Mouse (Mus musculus) hindbrain, embryonic 10.5 days (tissue): ENCODE results near the gene Suclg1. TPM values are rescaled to one million over a fixed set of nuclear protein-coding genes. Genes with fewer than 3 reads are reported as not detected.
A peak's percentile ranks its signal among the peaks of the same experiment; 100 is the strongest.

ENCODE experiments used
- DNase-seq: peaks from one replicate; pipeline ENCODE4 v3.0.0-alpha.2; 2017; ENCODE audit warnings: low spot score
- H3K27ac ChIP-seq: fragments of 300-500 bp; sonication (generic); 2 replicates; pipeline ENCODE4 v1.5.1; 2016; ENCODE audit warnings: mild to moderate bottlenecking, moderate library complexity
- H3K27me3 ChIP-seq: fragments of 300-500 bp; sonication (generic); 2 replicates; pipeline ENCODE4 v1.6.1; 2016; ENCODE audit warnings: mild to moderate bottlenecking; ENCODE audit not compliant: poor library complexity, insufficient read depth, severe bottlenecking
- H3K36me3 ChIP-seq: fragments of 300-500 bp; sonication (generic); 2 replicates; pipeline ENCODE4 v1.6.1; 2016; ENCODE audit warnings: mild to moderate bottlenecking, moderate library complexity
- H3K4me1 ChIP-seq: fragments of 300-500 bp; sonication (generic); replicated peaks from 2 replicates; pipeline ENCODE4 v1.6.1; 2016; ENCODE audit warnings: mild to moderate bottlenecking
- H3K4me3 ChIP-seq: fragments of 300-500 bp; sonication (generic); 2 replicates; pipeline ENCODE4 v1.5.1; 2016; ENCODE audit warnings: mild to moderate bottlenecking, moderate library complexity
- H3K9me3 ChIP-seq: fragments of 300-500 bp; sonication (generic); 2 replicates; pipeline ENCODE4 v1.6.1; 2016; ENCODE audit warnings: mild to moderate bottlenecking, moderate library complexity
- WGBS: fragments of 180-500 bp; shearing (Covaris S2); methylation state at CpG from one replicate; pipeline ENCODE4 v1.1.7; 2016; 5-methylcytosine and 5-hydroxymethylcytosine counted together
- polyA plus RNA-seq: library from polyadenylated mRNA; unstranded; fragments of >200 nt; fragmentation: Nextera tagmentation; extraction: Ambion mirVana; gene quantifications from 2 replicates; pipeline ENCODE4 v1.2.1, GENCODE M21; 2016

The Suclg1 gene
- polyA plus RNA-seq, 1 experiment from 2014 or later: 179 TPM

- no peaks in the 10 kb centered on the region for H3K27me3 ChIP-seq
- H3K27ac ChIP-seq: no peak overlapping the region
- no peaks in the 10 kb centered on the region for H3K36me3 ChIP-seq
- H3K4me3 ChIP-seq: no peak overlapping the region
- H3K9me3 ChIP-seq: no peaks in the 10 kb centered on the region
- H3K4me1 ChIP-seq: no peaks in the 10 kb centered on the region
- 48% methylated on average over 4 of the region's 4 CpGs for WGBS
- peak; percentile 10 for DNase-seq
Observed at GRCm38 (mm10) chr6:73228408-73228807, 19.8 kb upstream of the Suclg1 start.

DNA sequence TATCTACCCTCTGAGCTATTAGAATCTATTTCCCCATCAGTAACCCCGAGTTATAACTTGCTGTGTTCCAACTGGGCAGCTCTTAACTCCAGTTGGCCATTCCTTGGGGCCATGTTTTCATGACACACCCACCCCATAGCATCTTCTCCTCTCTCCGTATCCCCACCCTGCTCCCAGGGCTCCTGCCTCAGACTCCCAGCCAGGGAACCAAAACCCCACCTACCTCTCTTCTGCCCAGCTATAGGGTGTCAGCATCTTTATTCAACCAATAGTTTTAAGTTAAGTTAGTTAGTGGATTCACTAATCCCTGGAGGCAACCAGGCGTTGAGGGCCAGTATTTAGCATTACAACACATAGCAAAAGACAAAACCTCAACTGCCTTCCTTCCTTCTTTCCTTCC is 19.3 kb upstream of the Suclg1 start:
- Histone ChIP-seq H3K36me3 (no peaks in the 10 kb centered on the region), H3K4me1 (no peaks in the 10 kb centered on the region), H3K27me3 (no peaks in the 10 kb centered on the region), H3K27ac (no peak overlapping the region), H3K4me3 (no peak overlapping the region), H3K9me3 (no peaks in the 10 kb centered on the region)
- 72% methylated on average over 3 of the region's 3 CpGs for WGBS
- DNase-seq: no peak

- DNase-seq: no peak
- Histone ChIP-seq H3K36me3 (no peaks in the 10 kb centered on the region), H3K4me3 (no peak overlapping the region), H3K4me1 (no peaks in the 10 kb centered on the region), H3K9me3 (peaks cover 3% of the 10 kb centered on the region; the same call in 1 of the 2 replicates), H3K27ac (no peak overlapping the region), H3K27me3 (no peaks in the 10 kb centered on the region)
- 88% methylated on average over 12 of the region's 12 CpGs for WGBS
Observed at GRCm38 (mm10) chr6:73232152-73232584, 16.0 kb upstream of the Suclg1 start.

DNA sequence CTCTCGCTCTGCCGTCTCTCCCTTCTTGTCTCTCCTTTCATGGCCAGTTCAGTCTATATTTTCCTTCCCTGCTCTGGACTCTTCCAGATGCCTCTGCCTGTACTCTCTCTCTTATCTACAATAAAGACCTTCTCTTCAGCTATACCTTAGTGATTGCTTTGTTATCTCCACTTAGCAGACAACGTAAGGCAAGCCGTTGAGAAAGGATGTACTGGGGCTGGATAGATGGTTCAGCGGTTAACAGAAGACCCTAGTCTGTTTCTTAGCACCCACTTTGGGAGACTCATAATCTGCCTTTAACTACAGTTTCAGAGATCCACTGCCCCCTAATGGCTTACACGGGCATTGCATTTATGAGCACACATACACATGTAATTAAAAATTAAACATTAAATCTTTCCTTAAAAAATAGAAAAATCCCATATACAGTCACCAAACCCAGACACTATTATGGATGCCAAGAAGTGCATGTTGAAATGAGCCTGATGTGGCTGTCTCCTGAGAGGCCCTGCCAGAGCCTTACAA is 14.9 kb upstream of the Suclg1 start:
- Histone ChIP-seq H3K27me3 (no peaks in the 10 kb centered on the region), H3K27ac (no peak overlapping the region), H3K9me3 (peaks cover 9% of the 10 kb centered on the region; the same call in 1 of the 2 replicates), H3K4me3 (no peak overlapping the region), H3K36me3 (no peaks in the 10 kb centered on the region), H3K4me1 (no peaks in the 10 kb centered on the region)
- WGBS: 94% methylated on average over 6 of the region's 6 CpGs
- no peak for DNase-seq

GRCm38 (mm10) chr6:73234302-73234900 is 13.8 kb upstream of the Suclg1 start:
- Histone ChIP-seq H3K27ac (no peak overlapping the region), H3K27me3 (no peaks in the 10 kb centered on the region), H3K4me3 (no peak overlapping the region), H3K9me3 (peaks cover 10% of the 10 kb centered on the region; the same call in 1 of the 2 replicates), H3K4me1 (no peaks in the 10 kb centered on the region), H3K36me3 (no peaks in the 10 kb centered on the region)
- no peak for DNase-seq
- 94% methylated on average over 6 of the region's 6 CpGs for WGBS

GRCm38 (mm10) chr6:73235650-73236049 is 12.5 kb upstream of the Suclg1 start:
- Histone ChIP-seq H3K36me3 (no peaks in the 10 kb centered on the region), H3K4me3 (no peak overlapping the region), H3K27ac (no peak overlapping the region), H3K4me1 (no peaks in the 10 kb centered on the region), H3K9me3 (peaks cover 10% of the 10 kb centered on the region; the same call in 1 of the 2 replicates), H3K27me3 (no peaks in the 10 kb centered on the region)
- WGBS: 71% methylated on average over 3 of the region's 3 CpGs
- DNase-seq: no peak

DNA sequence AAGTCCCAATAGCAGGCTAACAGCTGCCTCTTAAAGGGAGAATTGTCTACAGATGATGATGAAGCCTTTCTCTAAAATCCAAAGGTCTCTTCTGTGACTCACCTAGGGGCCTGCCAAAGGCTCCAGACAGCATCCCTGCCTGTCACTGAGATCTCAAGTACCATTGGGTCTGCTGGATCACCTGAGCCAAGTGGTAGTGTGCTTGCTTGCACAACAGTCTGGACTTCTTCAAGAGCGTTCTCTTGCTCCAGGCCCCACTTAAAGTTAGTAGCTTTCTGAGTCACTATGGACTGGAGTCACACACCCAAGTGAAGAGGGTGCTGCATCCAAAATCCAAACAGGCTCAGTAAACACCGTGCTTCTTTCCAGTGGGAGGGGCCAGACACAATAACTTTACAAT is 1.4 kb upstream of the Suclg1 start:
- no peaks in the 10 kb centered on the region for H3K36me3 ChIP-seq
- peaks cover 12% of the 10 kb centered on the region for H3K4me1 ChIP-seq
- H3K27ac ChIP-seq: no peak overlapping the region
- no peak for DNase-seq
- 82% methylated on average over 2 of the region's 2 CpGs for WGBS
- no peak overlapping the region for H3K4me3 ChIP-seq
- no peaks in the 10 kb centered on the region for H3K9me3 ChIP-seq
- H3K27me3 ChIP-seq: no peaks in the 10 kb centered on the region

- Histone ChIP-seq H3K9me3 (no peaks in the 10 kb centered on the region), H3K27me3 (no peaks in the 10 kb centered on the region), H3K4me3 (peak overlapping the region; percentile 87), H3K4me1 (peaks cover 12% of the 10 kb centered on the region), H3K36me3 (no peaks in the 10 kb centered on the region), H3K27ac (no peak overlapping the region)
- peak; percentile 34 for DNase-seq
- WGBS: 44% methylated on average over 4 of the region's 4 CpGs
Observed at GRCm38 (mm10) chr6:73247452-73247851, 730 bp upstream of the Suclg1 start.

GRCm38 (mm10) chr6:73249049-73249422 is 854 bp downstream of the Suclg1 start:
- Histone ChIP-seq H3K36me3 (no peaks in the 10 kb centered on the region), H3K4me3 (peak overlapping the region; percentile 87), H3K27ac (peak overlapping the region; percentile 93), H3K4me1 (peaks cover 12% of the 10 kb centered on the region), H3K27me3 (no peaks in the 10 kb centered on the region), H3K9me3 (no peaks in the 10 kb centered on the region)
- DNase-seq: no peak
- WGBS: 12% methylated on average over 12 of the region's 12 CpGs

- H3K9me3 ChIP-seq: no peaks in the 10 kb centered on the region
- DNase-seq: no peak
- H3K4me1 ChIP-seq: peaks cover 12% of the 10 kb centered on the region
- H3K27ac ChIP-seq: no peak overlapping the region
- H3K4me3 ChIP-seq: no peak overlapping the region; the same call in 1 of the 2 replicates
- 88% methylated on average over 4 of the region's 4 CpGs for WGBS
- H3K36me3 ChIP-seq: no peaks in the 10 kb centered on the region
- no peaks in the 10 kb centered on the region for H3K27me3 ChIP-seq
Observed at GRCm38 (mm10) chr6:73249851-73250250, 1.7 kb downstream of the Suclg1 start.

GRCm38 (mm10) chr6:73251336-73251735 is 3.2 kb downstream of the Suclg1 start:
- Histone ChIP-seq H3K36me3 (no peaks in the 10 kb centered on the region), H3K4me3 (no peak overlapping the region), H3K9me3 (no peaks in the 10 kb centered on the region), H3K27me3 (no peaks in the 10 kb centered on the region), H3K4me1 (peaks cover 12% of the 10 kb centered on the region), H3K27ac (no peak overlapping the region)
- no peak for DNase-seq
- 95% methylated on average over 11 of the region's 11 CpGs for WGBS

GRCm38 (mm10) chr6:73252396-73252795 is 4.2 kb downstream of the Suclg1 start:
- no peaks in the 10 kb centered on the region for H3K27me3 ChIP-seq
- peaks cover 10% of the 10 kb centered on the region for H3K36me3 ChIP-seq
- H3K27ac ChIP-seq: no peak overlapping the region
- H3K4me1 ChIP-seq: peaks cover 12% of the 10 kb centered on the region
- H3K4me3 ChIP-seq: no peak overlapping the region
- H3K9me3 ChIP-seq: no peaks in the 10 kb centered on the region
- DNase-seq: no peak

DNA sequence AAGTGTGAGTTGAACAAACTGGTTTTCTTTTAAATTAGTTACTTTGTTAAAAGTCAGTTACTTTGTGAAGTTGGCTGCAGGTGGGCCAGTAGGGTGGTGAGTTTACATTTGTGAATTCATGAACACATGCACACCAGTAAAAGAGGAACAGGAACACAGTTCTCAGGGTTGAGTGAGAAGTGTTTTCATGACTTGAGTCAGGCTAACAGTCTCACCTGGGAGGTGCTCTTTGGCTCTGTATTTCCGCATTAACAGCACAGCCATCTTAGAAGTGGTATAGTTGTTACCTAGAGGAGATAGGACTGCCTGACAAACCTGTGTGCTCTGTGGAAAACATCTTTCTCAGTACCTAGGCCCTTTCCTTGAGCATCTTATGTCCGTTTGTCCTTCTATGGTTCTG is 4.8 kb downstream of the Suclg1 start:
- no peaks in the 10 kb centered on the region for H3K9me3 ChIP-seq
- H3K27me3 ChIP-seq: no peaks in the 10 kb centered on the region
- DNase-seq: no peak
- no peak overlapping the region for H3K4me3 ChIP-seq
- no peak overlapping the region for H3K27ac ChIP-seq
- H3K36me3 ChIP-seq: peaks cover 15% of the 10 kb centered on the region
- 84% methylated on average over 2 of the region's 2 CpGs for WGBS
- H3K4me1 ChIP-seq: peaks cover 12% of the 10 kb centered on the region

DNA sequence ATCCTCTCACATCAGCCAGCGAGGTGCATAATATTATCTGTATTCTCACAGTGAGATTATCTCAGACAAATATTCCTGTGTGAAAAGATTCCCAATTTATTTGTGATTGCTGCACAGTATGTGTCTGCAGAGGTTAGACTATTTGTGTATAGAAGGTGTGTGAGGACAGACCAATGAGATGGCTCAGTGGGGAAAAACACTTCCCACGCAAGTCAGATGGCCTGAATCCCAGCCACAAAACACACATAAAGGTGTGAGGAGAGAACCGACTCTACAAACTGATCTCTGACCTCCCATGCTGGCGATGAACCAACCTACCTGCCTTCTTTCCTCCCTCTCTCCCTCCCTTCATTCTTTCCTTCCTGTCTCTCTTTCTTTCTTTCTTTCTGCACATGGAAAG is 5.4 kb downstream of the Suclg1 start:
- no peak overlapping the region for H3K4me3 ChIP-seq
- WGBS: 90% methylated on average over 4 of the region's 4 CpGs
- no peak overlapping the region for H3K27ac ChIP-seq
- no peaks in the 10 kb centered on the region for H3K27me3 ChIP-seq
- H3K9me3 ChIP-seq: no peaks in the 10 kb centered on the region
- H3K36me3 ChIP-seq: peaks cover 21% of the 10 kb centered on the region
- DNase-seq: no peak
- H3K4me1 ChIP-seq: peaks cover 12% of the 10 kb centered on the region
